Mouse (Mus musculus): ENCODE data around the gene Ipo11. TPM values are rescaled to one million over a fixed set of nuclear protein-coding genes. Genes with fewer than 3 reads are reported as not detected.

The Ipo11 gene
- polyA plus RNA-seq, 1 experiment from 2014 or later, result 83.6 TPM

Other genes starting within 250 kb of the Ipo11 start
- 46.9 and 51.7 TPM in 2 replicates for gene Dimt1, start 10.2 kb upstream of the Ipo11 start, polyA plus RNA-seq (2016; fragmentation: Nextera tagmentation; extraction: Ambion mirVana)
- 16.8 and 20.4 TPM in 2 replicates for gene Kif2a, start 85.2 kb upstream of the Ipo11 start, polyA plus RNA-seq (2016; fragmentation: Nextera tagmentation; extraction: Ambion mirVana)